Mouse (Mus musculus): ENCODE measurements around the gene Zcchc7.
"Not testable (repeated sequence)": the region's sequence is repeated elsewhere in the genome, so short reads cannot be mapped to it uniquely, and the experiment has no call there.

Zcchc7 gene

DNA sequence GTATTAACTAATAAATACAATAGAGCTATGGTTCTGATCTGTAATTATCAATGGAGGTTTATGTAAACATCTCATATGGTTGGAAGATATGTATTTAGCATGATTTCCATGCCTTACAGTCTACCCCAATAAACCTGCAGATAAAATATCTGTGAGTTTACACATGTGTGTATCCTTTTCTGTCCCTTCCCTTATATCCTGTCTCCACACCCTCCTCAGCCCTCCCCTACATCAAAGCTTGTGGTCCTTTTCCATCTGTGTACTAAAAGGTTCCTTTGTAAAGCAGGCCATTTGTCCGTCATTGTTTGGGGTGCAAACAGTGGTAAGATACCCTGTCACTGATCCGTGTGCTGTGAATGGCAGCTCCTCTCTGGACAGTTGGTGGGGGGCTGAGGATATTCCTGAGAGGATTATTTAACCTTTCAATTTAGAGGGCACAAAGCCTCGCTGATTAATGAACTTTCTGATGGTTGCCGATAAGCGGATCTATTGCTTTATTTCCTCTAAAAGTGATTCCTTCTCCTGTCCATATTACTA is 161.7 kb downstream of the Zcchc7 start:
- no peak for DNase-seq (ENCODE audit: low read depth)

DNA sequence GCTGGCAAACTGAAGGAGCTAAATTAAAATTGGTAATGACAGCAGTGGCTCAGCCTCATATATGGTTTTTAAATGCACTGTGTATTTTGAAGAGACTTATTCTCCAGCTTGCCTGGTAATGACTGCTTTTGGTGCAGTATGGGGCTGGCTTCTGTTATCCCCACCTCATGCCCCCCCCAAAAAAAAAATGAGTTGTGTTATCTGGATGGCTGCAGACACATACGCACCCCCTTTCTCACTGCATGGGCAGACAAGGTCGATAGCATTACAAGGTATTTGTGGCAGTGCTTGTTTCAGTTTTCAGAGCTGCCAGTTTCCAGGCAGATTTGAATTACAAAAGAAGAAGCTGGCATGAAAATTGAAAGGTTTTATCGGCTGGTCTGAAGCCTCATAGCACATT is 162.2 kb downstream of the Zcchc7 start:
- DNase-seq (ENCODE audit: low read depth), result no peak

DNA sequence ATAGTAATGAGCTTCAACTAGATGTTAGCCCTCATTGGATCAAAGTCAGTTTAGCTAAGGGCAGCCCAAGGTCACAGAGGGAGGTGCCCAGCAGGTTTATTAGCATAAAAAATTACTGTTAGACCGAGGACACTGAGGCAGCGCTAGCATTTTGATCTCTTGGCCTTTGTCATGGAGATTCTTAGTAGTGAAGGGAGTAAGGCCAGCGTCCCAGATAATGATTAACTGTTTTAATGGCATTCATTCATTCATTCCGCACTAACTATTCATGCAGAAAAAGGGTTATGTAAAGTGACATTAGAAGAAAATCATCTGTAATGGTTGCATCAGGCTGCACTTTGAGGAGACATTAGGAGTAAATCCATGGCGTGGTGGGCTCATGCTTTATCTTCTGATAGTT is 165.2 kb downstream of the Zcchc7 start:
- no peak for DNase-seq (ENCODE audit: low read depth)

- DNase-seq (ENCODE audit: low read depth), result no peak
These were observed 166.9 kb downstream of the Zcchc7 start for GRCm38 (mm10) chr4:44922466-44923128.

DNA sequence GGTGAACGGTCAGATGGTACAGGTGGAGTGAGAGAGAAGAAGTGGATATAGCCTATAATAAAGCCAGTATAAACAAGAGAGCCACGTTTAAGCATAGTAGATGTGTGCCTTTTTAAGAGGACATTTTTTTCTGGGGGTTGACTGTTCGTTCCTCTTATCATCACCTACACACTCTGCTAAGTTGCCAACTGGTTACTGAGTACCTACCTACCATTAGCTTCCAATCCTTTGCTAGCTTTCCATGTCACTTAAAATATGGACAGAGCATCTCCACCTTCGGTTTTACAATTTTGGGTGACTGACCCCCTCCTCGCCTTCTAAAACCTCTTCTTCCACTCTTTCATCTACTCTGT is 167.4 kb downstream of the Zcchc7 start:
- no peak for DNase-seq (ENCODE audit: low read depth)

DNA sequence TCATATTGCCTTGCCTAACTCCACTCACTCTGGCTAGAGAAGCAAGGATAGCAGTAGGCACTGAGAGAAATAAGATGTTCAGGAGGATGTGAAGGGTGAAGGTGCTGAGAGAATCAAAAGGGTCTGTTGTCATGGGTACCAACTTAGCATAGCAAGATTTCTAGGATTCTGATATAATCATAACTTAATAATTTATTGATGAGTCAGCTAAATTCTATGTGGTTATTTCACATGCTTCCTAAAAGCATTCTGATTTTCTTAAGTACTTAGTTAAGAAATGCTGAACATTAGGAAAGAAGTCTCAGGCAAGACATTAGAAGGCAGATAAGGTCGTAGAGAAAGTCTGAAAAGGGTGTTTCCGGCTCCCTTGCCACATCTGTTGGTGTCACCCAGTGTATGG is 172.3 kb downstream of the Zcchc7 start:
- DNase-seq (ENCODE audit: low read depth), result no peak

DNA sequence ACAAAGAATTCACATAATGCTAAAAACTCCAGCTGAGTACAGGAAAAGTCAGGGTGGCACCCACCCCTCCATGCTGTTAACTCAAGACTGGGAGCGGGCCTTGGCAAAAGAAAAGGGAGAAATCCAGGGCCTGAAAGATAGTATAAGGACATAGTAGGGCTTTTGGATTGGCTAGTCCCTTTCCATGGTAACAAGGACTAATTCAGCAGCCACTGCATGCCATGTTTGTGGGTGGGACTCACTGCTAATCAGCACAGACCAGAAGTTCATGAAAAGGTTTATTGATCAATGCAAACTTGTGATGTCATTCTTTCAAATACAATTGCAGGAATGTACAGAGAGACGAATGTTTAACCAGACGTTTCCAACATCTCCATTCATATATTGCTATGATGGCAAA is 173.1 kb downstream of the Zcchc7 start:
- DNase-seq (ENCODE audit: low read depth), result no peak

- no peak for DNase-seq (ENCODE audit: low read depth)
These were observed 174.7 kb downstream of the Zcchc7 start for GRCm38 (mm10) chr4:44930406-44930805.

DNA sequence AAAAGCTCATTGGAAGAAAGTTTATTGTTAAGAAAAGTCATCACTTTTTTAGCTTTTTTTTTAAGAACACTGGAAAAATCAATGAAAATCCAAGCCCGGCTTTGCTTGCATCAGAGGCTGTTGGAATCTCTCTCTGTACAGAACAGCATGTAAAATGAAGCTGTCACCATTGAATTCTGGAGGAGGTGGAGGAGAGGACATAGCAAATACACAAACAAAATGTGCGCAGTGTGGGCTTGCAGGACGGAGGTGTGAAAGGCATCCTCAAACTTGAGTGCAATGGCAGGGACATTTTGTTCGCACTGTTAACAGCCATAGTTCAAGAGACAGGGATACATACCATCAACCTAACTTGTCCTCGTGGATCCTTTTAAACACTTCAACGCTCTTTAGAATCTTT is 176.1 kb downstream of the Zcchc7 start:
- DNase-seq (ENCODE audit: low read depth), result no peak

DNA sequence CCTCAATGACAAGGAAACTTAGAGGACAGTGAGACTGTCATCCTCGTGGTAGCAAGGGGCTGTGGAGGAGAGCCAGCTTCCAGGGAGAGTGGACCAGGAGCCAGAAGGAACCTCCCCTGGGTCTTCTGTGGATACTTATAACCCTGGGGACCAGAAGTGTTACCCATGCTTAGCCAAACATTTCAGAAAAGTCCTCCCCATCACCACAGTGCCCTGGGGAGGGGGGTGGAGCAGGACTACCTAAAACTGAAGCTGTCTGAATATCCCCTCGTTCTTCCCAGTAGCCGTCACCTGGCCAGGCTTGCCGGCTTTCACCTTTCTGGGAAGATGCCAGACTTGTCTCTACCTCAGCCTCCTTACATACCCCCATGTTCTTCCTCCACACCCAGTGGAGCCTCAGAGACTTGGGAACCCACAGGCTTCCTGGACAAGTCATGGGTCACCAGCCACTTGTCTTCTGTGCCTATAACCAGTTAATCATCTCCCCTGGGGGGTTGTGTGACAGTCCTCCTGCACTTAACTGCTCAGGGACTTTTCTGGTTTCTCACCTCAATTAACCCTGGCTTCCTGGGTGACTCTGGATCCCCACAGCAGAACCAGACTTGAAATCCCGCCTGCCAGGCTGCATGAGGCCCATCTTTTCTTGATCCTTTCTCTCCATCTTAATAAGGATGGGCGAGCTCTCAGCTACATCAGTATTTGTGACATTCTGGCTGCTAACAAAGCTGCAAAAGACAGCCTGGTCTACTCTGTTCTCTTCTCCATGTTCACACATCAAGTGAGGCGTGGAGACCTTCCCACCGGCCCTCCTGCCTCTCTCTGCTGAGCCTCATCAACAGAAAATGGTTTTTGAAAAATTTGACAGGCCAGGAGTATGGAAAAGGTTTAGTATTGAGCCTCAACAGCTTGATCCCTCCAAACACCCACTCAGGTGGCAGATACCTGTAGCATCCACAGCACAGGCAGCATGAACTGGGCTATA is 183.0 kb downstream of the Zcchc7 start:
- DNase-seq (ENCODE audit: low read depth), result no peak

DNA sequence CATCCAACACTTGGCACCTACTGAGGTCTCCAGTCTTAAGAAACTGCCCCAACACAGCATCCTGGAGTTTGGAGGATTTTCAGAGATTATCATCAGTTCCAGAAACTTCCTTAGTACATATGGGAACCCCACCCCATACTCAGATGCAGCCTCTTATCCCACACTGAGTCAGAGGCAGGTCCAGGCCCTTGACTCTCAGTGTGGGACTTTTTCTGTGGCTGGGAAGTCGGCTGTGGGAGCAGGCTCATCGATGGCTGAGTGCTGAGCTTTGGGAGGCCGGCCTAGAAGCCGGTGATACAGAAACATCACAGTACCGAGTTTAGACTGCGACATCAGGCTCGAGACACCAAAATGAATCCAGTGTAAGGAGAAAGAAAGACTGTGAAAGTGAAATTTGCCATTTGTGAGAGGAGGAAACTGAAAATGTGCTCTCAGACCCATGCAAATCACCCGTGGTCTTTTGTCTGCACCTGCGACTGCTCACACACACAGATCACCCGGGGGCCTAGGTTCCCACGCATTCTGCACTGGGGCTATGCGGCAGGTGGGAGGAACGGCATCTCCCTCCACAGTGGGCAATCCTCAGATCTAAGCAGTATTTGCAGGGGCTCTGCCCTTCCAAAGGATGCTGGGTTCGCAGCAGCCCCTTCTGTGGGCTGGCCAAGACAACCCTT is 184.0 kb downstream of the Zcchc7 start:
- DNase-seq (ENCODE audit: low read depth), result no peak

- DNase-seq (ENCODE audit: low read depth), result no peak
These were observed 184.6 kb downstream of the Zcchc7 start for GRCm38 (mm10) chr4:44940286-44940685.

GRCm38 (mm10) chr4:44942237-44942636 is 186.6 kb downstream of the Zcchc7 start:
- DNase-seq (ENCODE audit: low read depth), result no peak

- no peak for DNase-seq (ENCODE audit: low read depth)
These were observed 187.8 kb downstream of the Zcchc7 start for GRCm38 (mm10) chr4:44943480-44943879.

DNA sequence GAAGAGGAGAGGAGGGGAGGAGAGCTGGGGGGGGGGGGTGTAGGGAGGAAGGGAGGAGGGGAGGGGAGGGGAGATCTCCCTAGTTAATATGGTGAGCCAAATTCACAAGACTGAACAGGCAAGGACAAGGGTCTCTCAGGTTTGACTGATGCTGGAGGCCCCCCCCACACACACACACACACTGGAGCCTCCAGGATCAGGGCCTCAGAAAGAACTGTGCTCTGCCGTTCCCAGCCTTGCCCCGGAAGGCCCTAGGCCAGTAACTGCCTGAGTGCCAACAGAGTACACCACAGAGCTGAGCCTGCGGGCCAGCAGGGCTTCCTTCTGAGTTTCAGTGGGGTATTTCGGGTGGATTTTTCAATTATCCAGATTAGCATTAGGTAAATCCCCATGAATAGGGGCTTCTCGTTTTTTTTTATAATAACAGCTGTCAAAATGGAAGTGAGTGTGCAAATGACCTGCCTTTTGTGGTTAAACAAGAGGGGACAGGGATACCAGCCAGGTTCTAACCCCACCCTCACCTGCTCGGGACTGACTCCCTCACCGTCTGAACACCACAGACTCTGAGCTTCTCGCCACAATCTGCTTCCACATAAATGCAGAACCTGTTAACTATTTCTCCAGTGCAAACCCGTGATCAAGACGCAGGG is 188.9 kb downstream of the Zcchc7 start:
- DNase-seq (ENCODE audit: low read depth), result no peak

GRCm38 (mm10) chr4:44946126-44946525 is 190.4 kb downstream of the Zcchc7 start:
- not testable (repeated sequence) for DNase-seq (ENCODE audit: low read depth)

GRCm38 (mm10) chr4:44947464-44947863 is 191.8 kb downstream of the Zcchc7 start:
- no peak for DNase-seq (ENCODE audit: low read depth)

- no peak for DNase-seq (ENCODE audit: low read depth)
These were observed 192.6 kb downstream of the Zcchc7 start for GRCm38 (mm10) chr4:44948314-44948713.

DNA sequence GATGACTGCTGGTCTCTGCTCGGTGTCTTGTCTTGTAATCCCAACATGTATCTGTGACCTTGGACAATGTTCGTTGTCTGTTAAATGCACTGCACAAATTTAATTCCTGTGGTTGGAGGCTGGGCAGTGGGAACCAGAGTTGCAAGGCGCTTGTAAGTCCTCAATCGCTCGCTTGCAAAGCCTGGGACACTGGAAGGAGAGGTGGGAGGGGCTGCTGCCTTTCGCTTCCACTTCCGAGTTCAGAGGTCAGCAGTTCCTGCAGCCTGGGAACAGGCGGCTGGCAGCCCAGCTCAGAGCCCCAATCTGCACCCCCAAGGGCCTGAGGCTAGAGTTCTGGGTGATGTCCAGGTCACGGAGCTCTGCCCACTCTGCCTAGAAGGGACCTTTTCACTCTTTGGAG is 197.4 kb downstream of the Zcchc7 start:
- DNase-seq (ENCODE audit: low read depth), result no peak

GRCm38 (mm10) chr4:44958776-44959175 is 203.1 kb downstream of the Zcchc7 start:
- no peak for DNase-seq (ENCODE audit: low read depth)

DNA sequence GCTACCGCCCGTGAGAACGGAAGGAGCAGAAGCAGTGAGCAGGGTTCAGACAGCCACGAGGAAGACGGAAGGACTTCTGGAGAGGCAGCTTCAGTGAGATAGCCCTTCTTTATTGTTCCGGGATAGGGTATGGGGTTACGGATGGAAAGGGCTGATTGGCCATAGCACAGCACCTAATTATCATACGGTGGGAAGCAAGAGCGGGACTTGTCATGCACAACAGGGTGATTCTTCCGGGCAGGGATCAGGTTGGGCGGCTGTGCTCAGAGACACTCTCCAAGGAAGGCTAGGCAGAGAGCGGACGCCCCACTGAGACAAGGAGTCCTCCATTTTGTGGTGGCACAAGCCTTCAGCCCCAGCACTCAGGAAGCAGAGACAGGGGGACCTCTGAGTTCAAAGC is 203.5 kb downstream of the Zcchc7 start:
- no peak for DNase-seq (ENCODE audit: low read depth)

GRCm38 (mm10) chr4:44963156-44963555 is 207.5 kb downstream of the Zcchc7 start:
- DNase-seq (ENCODE audit: low read depth), result no peak

Data from c-Kit-positive CD71-positive TER-119-negative erythroid progenitor cells, embryonic 14.5 days (primary cell).